Mouse (Mus musculus): ENCODE data around the gene Ablim1. TPM values are rescaled to one million over a fixed set of nuclear protein-coding genes. Genes with fewer than 3 reads are reported as not detected.

The Ablim1 gene
- polyA plus RNA-seq, 1 experiment from 2014 or later = 57.3 TPM

- Histone ChIP-seq H3K9me3 (ENCODE audit: control insufficient read depth, low read length) (no peaks in the 10 kb centered on the region), H3K4me1 (ENCODE audit: control insufficient read depth, insufficient read depth, low read depth, low read length) (no peaks in the 10 kb centered on the region), H3K27ac (ENCODE audit: low read depth, low read length) (no peak overlapping the region), H3K36me3 (ENCODE audit: control insufficient read depth, insufficient read depth, low read length) (no peaks in the 10 kb centered on the region), H3K27me3 (replicated peaks; ENCODE audit: control insufficient read depth, insufficient read depth, low read length) (no peaks in the 10 kb centered on the region), H3K4me3 (ENCODE audit: low read length) (no peak overlapping the region), H3K4me2 (ENCODE audit: low read length) (no peak overlapping the region), H3K9ac (ENCODE audit: low read depth, low read length) (no peak overlapping the region)
- ATAC-seq = no peak; the same call in 1 of the 2 replicates
- 31% methylated on average over 3 of the region's 3 CpGs for WGBS
Observed at GRCm38 (mm10) chr19:57066313-57066712, 248.4 kb downstream of the Ablim1 start.

- WGBS = 55% methylated on average over 4 of the region's 4 CpGs
- ATAC-seq = no peak
- Histone ChIP-seq H3K36me3 (ENCODE audit: control insufficient read depth, insufficient read depth, low read length) (peaks cover 7% of the 10 kb centered on the region), H3K4me3 (ENCODE audit: low read length) (no peak overlapping the region), H3K9ac (ENCODE audit: low read depth, low read length) (no peak overlapping the region), H3K9me3 (ENCODE audit: control insufficient read depth, low read length) (peaks cover 2% of the 10 kb centered on the region; the same call in 1 of the 2 replicates), H3K4me1 (ENCODE audit: control insufficient read depth, insufficient read depth, low read depth, low read length) (no peaks in the 10 kb centered on the region), H3K27ac (ENCODE audit: low read depth, low read length) (no peak overlapping the region), H3K4me2 (ENCODE audit: low read length) (no peak overlapping the region), H3K27me3 (replicated peaks; ENCODE audit: control insufficient read depth, insufficient read depth, low read length) (no peaks in the 10 kb centered on the region)
Observed at GRCm38 (mm10) chr19:57062746-57063145, 252.0 kb downstream of the Ablim1 start.

- WGBS = 44% methylated on average over 19 of the region's 19 CpGs
- Histone ChIP-seq H3K36me3 (ENCODE audit: control insufficient read depth, insufficient read depth, low read length) (peaks cover 10% of the 10 kb centered on the region), H3K27me3 (replicated peaks; ENCODE audit: control insufficient read depth, insufficient read depth, low read length) (no peaks in the 10 kb centered on the region), H3K4me3 (ENCODE audit: low read length) (no peak overlapping the region), H3K4me1 (ENCODE audit: control insufficient read depth, insufficient read depth, low read depth, low read length) (no peaks in the 10 kb centered on the region), H3K9ac (ENCODE audit: low read depth, low read length) (no peak overlapping the region), H3K4me2 (ENCODE audit: low read length) (no peak overlapping the region), H3K27ac (ENCODE audit: low read depth, low read length) (no peak overlapping the region), H3K9me3 (ENCODE audit: control insufficient read depth, low read length) (peaks cover 5% of the 10 kb centered on the region; the same call in 1 of the 2 replicates)
- ATAC-seq = no peak
Observed at GRCm38 (mm10) chr19:57059018-57059580, 255.6 kb downstream of the Ablim1 start.

GRCm38 (mm10) chr19:57057568-57057967 lies 257.2 kb downstream of the Ablim1 start:
- no peak overlapping the region for H3K27ac ChIP-seq (ENCODE audit: low read depth, low read length)
- peaks cover 10% of the 10 kb centered on the region for H3K36me3 ChIP-seq (ENCODE audit: control insufficient read depth, insufficient read depth, low read length)
- no peak overlapping the region for H3K4me3 ChIP-seq (ENCODE audit: low read length)
- no peak overlapping the region for H3K4me2 ChIP-seq (ENCODE audit: low read length)
- no peaks in the 10 kb centered on the region for H3K27me3 ChIP-seq (replicated peaks; ENCODE audit: control insufficient read depth, insufficient read depth, low read length)
- no peaks in the 10 kb centered on the region for H3K4me1 ChIP-seq (ENCODE audit: control insufficient read depth, insufficient read depth, low read depth, low read length)
- H3K9ac ChIP-seq (ENCODE audit: low read depth, low read length) = no peak overlapping the region
- no peak for ATAC-seq
- 98% methylated on average over 2 of the region's 2 CpGs for WGBS
- peaks cover 5% of the 10 kb centered on the region; the same call in 1 of the 2 replicates for H3K9me3 ChIP-seq (ENCODE audit: control insufficient read depth, low read length)

DNA sequence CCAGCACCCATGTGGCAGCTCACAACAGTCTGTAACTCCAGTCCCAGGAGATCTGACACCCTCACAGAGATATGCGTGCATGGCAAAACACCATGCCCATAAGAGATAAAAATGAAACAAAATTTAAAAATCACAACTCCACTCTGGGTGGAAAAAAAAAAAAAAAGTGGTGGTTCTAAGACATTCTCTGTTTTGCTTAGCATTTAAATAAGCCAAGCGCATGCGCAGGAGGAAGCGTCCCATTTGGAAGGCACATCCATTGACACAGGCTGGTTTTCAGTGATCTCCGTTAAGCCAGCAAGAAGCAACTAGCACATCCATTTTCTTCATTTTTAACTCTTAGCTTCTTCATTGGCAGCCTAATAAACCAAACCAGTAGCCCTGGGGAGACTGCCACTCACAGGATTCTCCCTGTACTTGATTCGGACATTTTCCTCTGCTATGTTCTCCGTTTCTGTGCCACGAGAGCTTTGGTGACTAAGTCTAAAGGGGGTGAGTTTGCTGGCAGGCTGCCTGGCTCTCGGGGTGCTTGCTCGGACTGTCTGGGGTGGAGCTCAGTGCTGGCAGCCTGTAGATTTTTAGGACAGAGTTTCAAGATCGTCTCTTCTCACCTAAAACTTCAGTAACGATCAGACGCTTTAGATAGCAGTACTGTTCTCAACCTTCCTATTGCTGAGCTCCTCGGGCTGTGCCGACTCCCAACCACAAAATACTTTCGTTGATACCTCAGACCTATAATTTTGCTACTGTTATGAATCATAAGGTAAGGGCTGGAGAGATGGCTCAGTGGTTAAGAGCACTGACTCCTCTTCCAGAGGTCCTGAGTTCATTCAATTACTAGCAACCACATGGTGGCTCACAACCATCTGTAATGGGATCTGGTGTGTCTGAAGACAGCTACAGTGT lies 259.3 kb downstream of the Ablim1 start:
- Histone ChIP-seq H3K27ac (ENCODE audit: low read depth, low read length) (no peak overlapping the region), H3K4me2 (ENCODE audit: low read length) (no peak overlapping the region), H3K4me3 (ENCODE audit: low read length) (no peak overlapping the region), H3K27me3 (replicated peaks; ENCODE audit: control insufficient read depth, insufficient read depth, low read length) (no peaks in the 10 kb centered on the region), H3K36me3 (ENCODE audit: control insufficient read depth, insufficient read depth, low read length) (peaks cover 10% of the 10 kb centered on the region), H3K4me1 (ENCODE audit: control insufficient read depth, insufficient read depth, low read depth, low read length) (no peaks in the 10 kb centered on the region), H3K9ac (ENCODE audit: low read depth, low read length) (no peak overlapping the region), H3K9me3 (ENCODE audit: control insufficient read depth, low read length) (peaks cover 5% of the 10 kb centered on the region; the same call in 1 of the 2 replicates)
- 80% methylated on average over 16 of the region's 16 CpGs for WGBS
- no peak for ATAC-seq

DNA sequence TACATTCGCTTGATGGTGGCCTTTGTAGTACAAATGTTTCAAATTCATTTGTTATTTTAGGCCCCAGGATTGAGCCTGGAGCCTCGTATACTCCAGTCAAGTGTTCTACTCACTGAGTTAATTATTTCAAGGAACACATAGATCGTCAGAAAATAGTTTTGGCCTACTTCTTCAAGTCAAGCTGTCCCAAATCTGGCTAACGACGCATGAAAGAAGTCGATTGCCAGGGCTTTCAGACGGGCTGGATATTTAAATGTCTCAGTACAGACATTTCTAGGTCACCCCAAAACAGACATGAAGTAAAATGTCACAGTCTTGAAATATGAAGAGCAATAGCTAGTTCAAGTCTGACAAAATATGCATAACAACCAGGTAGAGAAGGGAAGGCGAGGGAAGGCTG lies 261.8 kb downstream of the Ablim1 start:
- Histone ChIP-seq H3K9ac (ENCODE audit: low read depth, low read length) (no peak overlapping the region), H3K4me1 (ENCODE audit: control insufficient read depth, insufficient read depth, low read depth, low read length) (peaks cover 6% of the 10 kb centered on the region), H3K27me3 (replicated peaks; ENCODE audit: control insufficient read depth, insufficient read depth, low read length) (no peaks in the 10 kb centered on the region), H3K4me3 (ENCODE audit: low read length) (no peak overlapping the region), H3K9me3 (ENCODE audit: control insufficient read depth, low read length) (peaks cover 4% of the 10 kb centered on the region; the same call in 1 of the 2 replicates), H3K27ac (ENCODE audit: low read depth, low read length) (no peak overlapping the region), H3K36me3 (ENCODE audit: control insufficient read depth, insufficient read depth, low read length) (peaks cover 5% of the 10 kb centered on the region), H3K4me2 (ENCODE audit: low read length) (no peak overlapping the region)
- ATAC-seq = no peak
- WGBS = 69% methylated on average over 8 of the region's 8 CpGs

DNA sequence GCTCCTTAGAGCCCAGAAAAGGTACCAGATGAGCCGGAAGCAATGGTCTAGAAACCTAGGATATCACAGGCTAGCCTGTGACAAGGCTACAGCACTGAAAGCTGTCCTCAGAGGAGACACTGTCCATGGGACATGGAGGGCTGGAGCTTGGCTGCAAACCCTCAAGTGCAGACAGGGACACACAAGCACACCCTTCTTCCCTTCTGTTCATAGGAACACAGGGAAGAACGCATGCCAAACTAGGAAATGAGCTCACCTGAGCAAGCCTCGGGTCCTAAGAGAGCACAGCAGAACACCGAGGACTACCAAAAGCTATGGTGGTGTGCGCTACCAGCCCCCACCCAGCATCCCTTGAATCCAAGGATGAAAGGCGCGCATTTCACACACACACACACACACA lies 262.7 kb downstream of the Ablim1 start:
- H3K4me2 ChIP-seq (ENCODE audit: low read length) = no peak overlapping the region
- no peaks in the 10 kb centered on the region for H3K36me3 ChIP-seq (ENCODE audit: control insufficient read depth, insufficient read depth, low read length)
- no peak overlapping the region for H3K27ac ChIP-seq (ENCODE audit: low read depth, low read length)
- no peaks in the 10 kb centered on the region for H3K9me3 ChIP-seq (ENCODE audit: control insufficient read depth, low read length)
- H3K9ac ChIP-seq (ENCODE audit: low read depth, low read length) = no peak overlapping the region
- no peak overlapping the region for H3K4me3 ChIP-seq (ENCODE audit: low read length)
- 93% methylated on average over 7 of the region's 7 CpGs for WGBS
- H3K27me3 ChIP-seq (replicated peaks; ENCODE audit: control insufficient read depth, insufficient read depth, low read length) = no peaks in the 10 kb centered on the region
- H3K4me1 ChIP-seq (ENCODE audit: control insufficient read depth, insufficient read depth, low read depth, low read length) = peaks cover 6% of the 10 kb centered on the region
- no peak for ATAC-seq

DNA sequence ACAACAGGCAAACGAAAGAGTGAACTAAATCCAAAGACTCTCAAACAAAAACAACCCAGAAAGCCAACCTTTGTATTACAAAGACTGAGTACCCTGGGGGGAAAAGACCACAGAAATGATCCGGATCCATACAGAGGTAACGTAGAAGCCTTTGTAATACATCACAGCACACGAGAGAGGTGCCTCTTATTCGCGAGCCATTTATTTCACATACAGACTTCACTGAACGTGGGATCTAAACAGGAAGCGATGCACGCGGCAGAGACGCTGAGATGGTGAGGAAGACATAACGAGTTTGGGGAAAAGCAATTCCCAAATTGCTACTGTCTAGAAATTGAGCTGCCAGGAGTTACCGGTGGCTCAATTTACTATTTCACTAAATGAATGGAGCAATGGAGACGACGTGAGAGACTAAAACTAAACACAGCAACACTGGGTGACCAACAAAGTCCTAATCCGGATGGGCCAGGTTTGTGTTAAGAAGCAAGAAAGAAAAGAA lies 265.1 kb downstream of the Ablim1 start:
- Histone ChIP-seq H3K9ac (ENCODE audit: low read depth, low read length) (no peak overlapping the region), H3K27me3 (replicated peaks; ENCODE audit: control insufficient read depth, insufficient read depth, low read length) (no peaks in the 10 kb centered on the region), H3K4me3 (ENCODE audit: low read length) (no peak overlapping the region), H3K9me3 (ENCODE audit: control insufficient read depth, low read length) (no peaks in the 10 kb centered on the region), H3K27ac (ENCODE audit: low read depth, low read length) (no peak overlapping the region), H3K4me1 (ENCODE audit: control insufficient read depth, insufficient read depth, low read depth, low read length) (peaks cover 6% of the 10 kb centered on the region), H3K4me2 (ENCODE audit: low read length) (no peak overlapping the region), H3K36me3 (ENCODE audit: control insufficient read depth, insufficient read depth, low read length) (no peaks in the 10 kb centered on the region)
- ATAC-seq = peak; percentile 48; the same call in 1 of the 2 replicates
- 37% methylated on average over 16 of the region's 16 CpGs for WGBS

DNA sequence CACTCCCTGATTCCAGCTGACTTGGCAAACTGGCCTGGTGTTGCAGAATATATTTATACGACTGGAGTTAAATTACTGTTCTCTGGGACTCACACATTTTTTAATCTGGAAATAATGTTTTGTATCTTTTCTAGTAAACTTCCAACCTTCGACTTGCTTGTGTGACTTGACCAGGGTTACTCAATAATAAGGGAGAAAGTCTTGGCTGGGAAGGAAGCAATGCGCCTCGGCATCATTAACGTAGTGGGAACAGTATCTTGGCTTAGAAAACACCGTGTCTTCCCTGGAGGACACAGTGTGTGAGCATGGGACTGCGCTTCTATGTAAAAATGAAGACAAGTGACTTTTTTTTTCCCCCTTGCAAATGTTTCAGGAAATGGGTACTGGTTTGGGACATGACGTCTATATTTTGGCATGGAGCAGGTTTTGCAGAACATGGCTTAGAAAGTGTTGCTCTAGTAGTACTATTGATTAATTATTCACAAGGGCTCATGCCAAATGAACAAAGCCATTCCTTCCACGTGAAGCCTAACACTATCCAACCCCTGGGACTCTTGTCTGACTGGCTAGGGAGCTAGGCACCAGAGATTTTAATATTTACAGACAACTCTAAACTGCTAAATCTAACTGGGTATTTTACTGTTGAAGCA lies 266.9 kb downstream of the Ablim1 start:
- Histone ChIP-seq H3K27me3 (replicated peaks; ENCODE audit: control insufficient read depth, insufficient read depth, low read length) (no peaks in the 10 kb centered on the region), H3K36me3 (ENCODE audit: control insufficient read depth, insufficient read depth, low read length) (peaks cover under 1% of the 10 kb centered on the region), H3K4me2 (ENCODE audit: low read length) (no peak overlapping the region), H3K4me1 (ENCODE audit: control insufficient read depth, insufficient read depth, low read depth, low read length) (peaks cover 6% of the 10 kb centered on the region), H3K4me3 (ENCODE audit: low read length) (no peak overlapping the region), H3K27ac (ENCODE audit: low read depth, low read length) (no peak overlapping the region), H3K9ac (ENCODE audit: low read depth, low read length) (no peak overlapping the region), H3K9me3 (ENCODE audit: control insufficient read depth, low read length) (no peaks in the 10 kb centered on the region)
- no peak for ATAC-seq
- 68% methylated on average over 9 of the region's 9 CpGs for WGBS
